Mouse (Mus musculus): Measurements from ENCODE around the gene Crlf1. TPM values are rescaled to one million over a fixed set of nuclear protein-coding genes. Genes with fewer than 3 reads are reported as not detected.

Gene Crlf1
- total and polyA plus RNA-seq, 3 experiments = 3.8 to 26.6 TPM; not detected in 1

DNA sequence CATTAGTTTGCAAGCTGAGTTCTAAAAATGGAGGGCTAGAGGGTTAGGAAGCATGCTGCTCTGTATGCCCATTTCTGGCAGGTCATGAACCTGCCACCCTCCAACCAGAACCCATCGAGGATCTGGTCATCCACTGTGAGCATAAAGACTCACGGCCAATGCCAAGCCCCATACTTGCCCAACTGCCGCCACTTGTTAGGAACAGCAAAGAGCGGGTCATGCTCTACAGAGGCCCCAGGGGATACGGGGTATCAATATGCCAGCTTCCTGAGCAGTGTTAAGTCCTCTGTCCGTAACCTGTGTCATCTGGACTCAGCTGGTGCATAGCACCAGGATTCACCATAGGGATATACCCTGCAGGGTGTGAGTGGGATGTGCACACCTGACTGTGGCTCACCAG, 28.8 kb upstream of the Crlf1 start:
- Histone ChIP-seq H3K36me3 (ENCODE audit: control insufficient read depth in 1 of 2, insufficient read depth in 2 of 2, low read length in 2 of 2) (no peaks in the 10 kb centered on the region; a peak in 1 of 4 replicates), H3K9me3 (replicated peaks; ENCODE audit: insufficient read depth, low read length) (no peaks in the 10 kb centered on the region), H3K79me2 (ENCODE audit: control insufficient read depth, insufficient read depth, low read length, poor library complexity) (0 out of 2 replicates have a peak, but pooled peaks cover 1% of the 10 kb centered on the region), H3K27me3 (ENCODE audit: control insufficient read depth in 1 of 2, insufficient read depth in 2 of 2, low read length in 2 of 2) (no peaks in the 10 kb centered on the region), H3K4me1 (ENCODE audit: control insufficient read depth in 1 of 2, insufficient read depth in 2 of 2, low read length in 2 of 2) (peaks cover 0 to 1% of the 10 kb centered on the region in 2 experiments; a peak in 1 of 4 replicates), H3K27ac (ENCODE audit: control insufficient read depth, low read depth, low read length) (no peak overlapping the region), H3K9ac (ENCODE audit: control insufficient read depth, low read depth, low read length, poor library complexity, severe bottlenecking) (no peak overlapping the region), H3K4me3 (ENCODE audit: control insufficient read depth in 1 of 2, insufficient read depth in 1 of 2, low read depth in 2 of 2, low read length in 2 of 2) (no peak overlapping the region)
- DNase-seq (ENCODE audit: low read depth, low spot score) = no peak
- TF ChIP-seq POLR2A (IDR thresholded peaks at IDR 0.05; ENCODE audit: control insufficient read depth in 1 of 2, insufficient read depth in 1 of 2, low read depth in 1 of 2, low read length in 2 of 2, poor library complexity in 1 of 2) = no peak
- TF ChIP-seq MXI1 (IDR thresholded peaks at IDR 0.05; ENCODE audit: low read depth, low read length) = no peak
- TF ChIP-seq ZNF384 (IDR thresholded peaks at IDR 0.05; ENCODE audit: low read depth, low read length) = no peak
- no peak for TF ChIP-seq CHD2 (IDR thresholded peaks at IDR 0.05; ENCODE audit: low read length)
- TF ChIP-seq RCOR1 (IDR thresholded peaks at IDR 0.05; ENCODE audit: low read depth, low read length) = no peak
- TF ChIP-seq ZC3H11A (IDR thresholded peaks at IDR 0.05; ENCODE audit: low read depth, low read length) = no peak
- TF ChIP-seq E2F4 (IDR thresholded peaks at IDR 0.05; ENCODE audit: borderline replicate concordance, low read depth, low read length) = no peak
- no peak for TF ChIP-seq NRF1 (IDR thresholded peaks at IDR 0.05; ENCODE audit: insufficient read depth, low read depth, low read length, poor library complexity, severe bottlenecking)
- no peak for TF ChIP-seq SMC3 (IDR thresholded peaks at IDR 0.05; ENCODE audit: low read depth, low read length)
- TF ChIP-seq MEF2A (IDR thresholded peaks at IDR 0.05; ENCODE audit: extremely low read depth, insufficient replicate concordance, low read depth, low read length, poor library complexity, severe bottlenecking) = no peak
- TF ChIP-seq CTCF (IDR thresholded peaks at IDR 0.05 in 2 of 3, conservative IDR thresholded peaks at IDR 0.05 in 1 of 3; ENCODE audit: control insufficient read depth in 1 of 3, insufficient read depth in 1 of 3, low read depth in 2 of 3, low read length in 3 of 3, poor library complexity in 1 of 3, severe bottlenecking in 1 of 3) = no peak
- TF ChIP-seq JUND (IDR thresholded peaks at IDR 0.05; ENCODE audit: low read depth, low read length) = no peak

DNA sequence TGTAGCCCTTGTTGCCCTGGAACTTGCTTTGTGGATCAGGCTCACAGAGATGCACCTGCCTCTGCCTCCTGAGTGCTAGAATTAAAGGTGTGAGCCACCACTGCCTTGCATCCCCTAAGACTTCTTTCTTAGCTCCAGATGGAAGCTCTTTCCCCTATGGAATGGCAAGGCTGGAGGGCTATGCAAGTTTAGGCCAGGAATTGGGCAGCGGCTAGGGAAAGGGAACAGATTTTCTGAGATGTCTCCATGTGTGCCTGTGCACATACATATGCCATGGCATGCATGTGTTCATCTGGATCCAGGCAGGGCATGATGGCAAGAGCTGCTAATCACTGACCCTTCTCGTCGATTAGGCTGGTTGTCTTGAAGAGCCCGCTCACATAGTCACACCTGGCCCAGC, 27.3 kb upstream of the Crlf1 start:
- Histone ChIP-seq H3K27ac (ENCODE audit: control insufficient read depth, low read depth, low read length) (no peak overlapping the region), H3K9me3 (replicated peaks; ENCODE audit: insufficient read depth, low read length) (no peaks in the 10 kb centered on the region), H3K4me1 (ENCODE audit: control insufficient read depth in 1 of 2, insufficient read depth in 2 of 2, low read length in 2 of 2) (peaks cover 0 to 7% of the 10 kb centered on the region in 2 experiments; a peak in 2 of 4 replicates), H3K36me3 (ENCODE audit: control insufficient read depth in 1 of 2, insufficient read depth in 2 of 2, low read length in 2 of 2) (peaks cover 0 to 2% of the 10 kb centered on the region in 2 experiments; a peak in 3 of 4 replicates), H3K9ac (ENCODE audit: control insufficient read depth, low read depth, low read length, poor library complexity, severe bottlenecking) (no peak overlapping the region), H3K27me3 (ENCODE audit: control insufficient read depth in 1 of 2, insufficient read depth in 2 of 2, low read length in 2 of 2) (no peaks in the 10 kb centered on the region), H3K4me3 (ENCODE audit: control insufficient read depth in 1 of 2, insufficient read depth in 1 of 2, low read depth in 2 of 2, low read length in 2 of 2) (no peak overlapping the region), H3K79me2 (ENCODE audit: control insufficient read depth, insufficient read depth, low read length, poor library complexity) (0 out of 2 replicates have a peak, but pooled peaks cover 2% of the 10 kb centered on the region)
- no peak for DNase-seq (ENCODE audit: low read depth, low spot score)
- TF ChIP-seq UBTF (IDR thresholded peaks at IDR 0.05; ENCODE audit: borderline replicate concordance, insufficient read depth, low read depth, low read length) (no peak), GABPA (IDR thresholded peaks at IDR 0.05; ENCODE audit: low read depth, low read length) (no peak)

DNA sequence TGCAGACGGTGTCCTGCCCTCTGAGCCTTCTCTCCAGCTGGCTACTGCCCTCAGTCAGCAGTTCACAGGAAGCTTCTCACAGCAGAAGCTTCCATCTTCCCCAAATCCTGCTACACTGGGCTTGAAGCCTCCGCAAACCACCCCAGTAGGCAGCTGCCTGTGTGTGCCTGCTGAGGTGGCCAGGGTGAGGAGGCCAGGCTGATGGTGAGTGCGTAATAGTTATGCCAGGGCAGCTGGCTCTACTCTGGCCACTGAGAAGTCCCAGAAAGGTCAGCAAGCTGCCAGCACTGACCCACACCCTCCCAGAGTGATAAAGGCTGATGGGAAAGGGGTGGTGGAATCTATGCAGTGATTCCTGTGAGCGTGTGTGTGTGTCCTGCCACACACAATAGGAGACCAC, 26.7 kb upstream of the Crlf1 start:
- TF ChIP-seq RAD21 (IDR thresholded peaks at IDR 0.05; ENCODE audit: low read depth, low read length) (no peak), MXI1 (IDR thresholded peaks at IDR 0.05; ENCODE audit: low read depth, low read length) (no peak), GATA1 (IDR thresholded peaks at IDR 0.05; ENCODE audit: low read depth, low read length) (no peak), NELFE (IDR thresholded peaks at IDR 0.05; ENCODE audit: low read depth, low read length) (no peak), CHD1 (IDR thresholded peaks at IDR 0.05; ENCODE audit: low read depth, low read length) (no peak), TCF12 (IDR thresholded peaks at IDR 0.05; ENCODE audit: low read depth, low read length) (no peak), CHD2 (IDR thresholded peaks at IDR 0.05; ENCODE audit: low read length) (no peak)
- Histone ChIP-seq H3K9ac (ENCODE audit: control insufficient read depth, low read depth, low read length, poor library complexity, severe bottlenecking) (no peak overlapping the region), H3K9me3 (replicated peaks; ENCODE audit: insufficient read depth, low read length) (no peaks in the 10 kb centered on the region), H3K36me3 (ENCODE audit: control insufficient read depth in 1 of 2, insufficient read depth in 2 of 2, low read length in 2 of 2) (peaks cover 0 to 2% of the 10 kb centered on the region in 2 experiments; a peak in 3 of 4 replicates), H3K27ac (ENCODE audit: control insufficient read depth, low read depth, low read length) (no peak overlapping the region), H3K4me3 (ENCODE audit: control insufficient read depth in 1 of 2, insufficient read depth in 1 of 2, low read depth in 2 of 2, low read length in 2 of 2) (no peak overlapping the region), H3K4me1 (ENCODE audit: control insufficient read depth in 1 of 2, insufficient read depth in 2 of 2, low read length in 2 of 2) (peaks cover 0 to 7% of the 10 kb centered on the region in 2 experiments; a peak in 2 of 4 replicates), H3K79me2 (ENCODE audit: control insufficient read depth, insufficient read depth, low read length, poor library complexity) (0 out of 2 replicates have a peak, but pooled peaks cover 2% of the 10 kb centered on the region), H3K27me3 (ENCODE audit: control insufficient read depth in 1 of 2, insufficient read depth in 2 of 2, low read length in 2 of 2) (no peaks in the 10 kb centered on the region)
- no peak for DNase-seq (ENCODE audit: low read depth, low spot score)

Data from MEL (cell line).